Mouse (Mus musculus): ENCODE measurements around the gene Rasgrp2. TPM values are rescaled to one million over a fixed set of nuclear protein-coding genes. Genes with fewer than 3 reads are reported as not detected.

The Rasgrp2 gene
- total RNA-seq, 2 experiments from 2014 or later, result 93.5 to 99.9 TPM

DNA sequence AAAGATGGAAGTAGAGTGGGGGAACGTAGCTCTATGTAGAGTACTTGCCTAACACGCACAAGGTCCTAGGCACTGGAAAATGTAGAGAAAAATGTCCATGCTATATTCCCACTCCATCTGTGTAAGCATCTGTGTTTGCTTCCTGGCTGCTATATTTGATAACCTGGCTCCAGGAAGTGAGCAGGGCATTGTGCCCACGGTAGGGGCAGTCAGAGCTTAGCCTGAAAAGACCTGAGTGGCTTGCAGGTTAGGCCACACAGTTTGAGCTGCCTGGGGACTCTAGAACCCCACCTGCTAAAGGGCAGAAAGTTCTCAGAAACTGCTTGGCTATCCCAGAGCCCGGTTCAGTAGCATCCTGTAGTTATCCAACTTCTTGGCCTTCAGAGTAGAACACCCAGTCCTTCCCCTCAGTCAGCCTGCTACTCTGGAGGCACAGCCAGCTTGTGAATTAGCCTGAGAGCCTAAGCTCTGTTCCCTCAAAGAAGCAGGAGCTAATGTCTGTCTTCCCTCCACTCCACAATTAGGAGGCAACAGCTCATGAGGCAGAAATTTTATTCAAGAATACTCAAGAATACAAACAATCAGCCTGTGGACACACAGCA, 16.7 kb upstream of the Rasgrp2 start:
- no peak for DNase-seq (ENCODE audit: low spot score in 2 of 2)

- DNase-seq (ENCODE audit: low spot score in 2 of 2), result no peak
Measured at GRCm38 (mm10) chr19:6383470-6383869, 15.7 kb upstream of the Rasgrp2 start.

DNA sequence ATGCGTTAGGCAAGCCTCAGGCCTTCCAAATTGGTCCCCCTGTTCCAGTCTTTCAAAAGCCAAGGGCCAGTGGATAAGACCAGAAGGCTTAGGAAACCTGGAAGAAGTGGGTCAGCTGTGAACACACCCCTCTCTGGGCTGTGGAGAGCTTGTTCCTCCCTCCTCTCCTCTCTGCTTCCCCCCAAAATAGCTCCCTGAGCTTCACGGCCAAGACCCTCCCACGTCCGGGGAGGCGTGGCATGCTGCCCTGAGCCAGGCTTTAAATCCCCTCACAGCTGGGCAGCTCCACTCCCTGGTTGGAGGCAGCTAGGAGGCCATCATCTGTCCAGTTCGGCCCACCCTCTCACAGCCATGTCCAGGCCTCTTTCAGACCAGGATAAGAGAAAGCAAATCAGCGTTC, 15.0 kb upstream of the Rasgrp2 start, which contains the start of gene Pygm:
TSS of gene Pygm (plus strand) at position 272 of the 400 bp plus-strand sequence.
- peak in 1 of 2 experiments; percentile 63 for DNase-seq (ENCODE audit: low spot score in 2 of 2)

GRCm38 (mm10) chr19:6384954-6385353, 14.2 kb upstream of the Rasgrp2 start:
- DNase-seq (ENCODE audit: low spot score in 2 of 2), result no peak

DNA sequence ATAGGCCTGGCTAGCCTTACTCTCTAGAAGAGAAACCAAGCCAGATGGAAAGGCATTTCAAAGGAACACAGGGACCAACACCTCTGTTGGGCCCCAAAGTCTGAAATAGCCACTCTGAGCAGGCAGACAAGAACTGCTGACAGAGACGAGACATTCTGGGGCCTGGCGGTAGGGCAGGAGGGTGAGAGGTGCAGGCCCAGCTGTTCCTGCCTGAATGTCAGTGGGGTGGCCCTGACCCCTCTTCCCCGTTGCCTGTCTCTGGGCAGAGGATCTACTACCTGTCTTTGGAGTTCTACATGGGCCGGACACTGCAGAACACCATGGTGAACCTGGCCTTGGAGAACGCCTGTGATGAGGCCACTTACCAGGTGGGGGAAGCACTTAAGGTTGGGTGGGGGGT, 13.7 kb upstream of the Rasgrp2 start:
- no peak for DNase-seq (ENCODE audit: low spot score in 2 of 2)

GRCm38 (mm10) chr19:6385821-6386220, 13.3 kb upstream of the Rasgrp2 start:
- DNase-seq (ENCODE audit: low spot score in 2 of 2), result no peak

- no peak for DNase-seq (ENCODE audit: low spot score in 2 of 2)
Measured at GRCm38 (mm10) chr19:6386234-6386633, 12.9 kb upstream of the Rasgrp2 start.

DNA sequence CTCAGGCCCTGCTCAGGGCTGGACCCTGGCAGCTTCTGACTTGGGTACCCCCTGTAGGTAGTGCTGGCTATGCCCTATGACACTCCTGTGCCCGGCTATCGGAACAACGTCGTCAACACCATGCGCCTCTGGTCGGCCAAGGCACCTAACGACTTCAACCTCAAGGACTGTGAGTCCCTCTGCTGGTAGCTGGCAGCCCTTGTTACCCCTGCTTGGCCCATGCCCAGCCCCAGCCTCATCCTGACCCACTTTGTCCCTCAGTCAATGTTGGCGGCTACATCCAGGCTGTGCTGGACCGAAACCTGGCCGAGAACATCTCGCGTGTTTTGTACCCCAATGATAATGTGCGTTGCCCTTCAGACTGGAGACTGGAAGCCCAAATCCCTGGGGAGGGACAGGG, 11.1 kb upstream of the Rasgrp2 start:
- DNase-seq (ENCODE audit: low spot score in 2 of 2), result no peak

GRCm38 (mm10) chr19:6389803-6390202, 9.3 kb upstream of the Rasgrp2 start:
- no peak for DNase-seq (ENCODE audit: low spot score in 2 of 2)

- DNase-seq (ENCODE audit: low spot score in 2 of 2), result no peak
Measured at GRCm38 (mm10) chr19:6390251-6390650, 8.9 kb upstream of the Rasgrp2 start.

DNA sequence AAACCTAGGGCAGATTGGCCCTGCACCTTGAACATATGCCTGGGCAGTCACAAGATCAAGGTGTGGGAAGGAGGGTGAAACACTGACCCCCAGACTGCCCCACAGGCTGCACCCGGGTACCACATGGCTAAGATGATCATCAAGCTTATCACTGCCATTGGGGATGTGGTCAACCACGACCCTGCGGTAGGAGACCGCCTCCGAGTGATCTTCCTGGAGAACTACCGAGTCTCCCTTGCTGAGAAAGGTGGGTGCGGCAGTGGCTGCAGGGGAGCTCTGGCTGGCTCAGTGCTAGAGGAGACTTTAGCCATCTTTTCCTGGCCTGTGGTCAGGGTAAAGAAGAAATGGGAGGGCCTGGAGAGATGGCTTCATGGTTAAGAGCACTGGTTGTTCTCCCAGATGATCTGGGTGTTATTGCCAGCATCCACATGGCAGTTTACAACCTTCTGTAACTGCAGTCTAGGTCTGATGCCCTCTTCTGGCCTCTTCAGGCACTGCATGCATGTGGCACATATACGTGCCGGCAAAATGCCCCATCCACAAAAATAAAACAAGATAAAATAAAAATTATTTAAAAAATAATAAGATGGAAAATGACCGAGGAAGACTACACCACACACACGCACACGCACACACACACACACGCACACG, 6.3 kb upstream of the Rasgrp2 start:
- DNase-seq (ENCODE audit: low spot score in 2 of 2), result no peak

- no peak for DNase-seq (ENCODE audit: low spot score in 2 of 2)
Measured at GRCm38 (mm10) chr19:6393637-6394036, 5.5 kb upstream of the Rasgrp2 start.

GRCm38 (mm10) chr19:6396237-6396636, 2.9 kb upstream of the Rasgrp2 start:
- no peak for DNase-seq (ENCODE audit: low spot score in 2 of 2)

- DNase-seq (ENCODE audit: low spot score in 2 of 2), result no peak
Measured at GRCm38 (mm10) chr19:6397582-6398249, 1.4 kb upstream of the Rasgrp2 start.

DNA sequence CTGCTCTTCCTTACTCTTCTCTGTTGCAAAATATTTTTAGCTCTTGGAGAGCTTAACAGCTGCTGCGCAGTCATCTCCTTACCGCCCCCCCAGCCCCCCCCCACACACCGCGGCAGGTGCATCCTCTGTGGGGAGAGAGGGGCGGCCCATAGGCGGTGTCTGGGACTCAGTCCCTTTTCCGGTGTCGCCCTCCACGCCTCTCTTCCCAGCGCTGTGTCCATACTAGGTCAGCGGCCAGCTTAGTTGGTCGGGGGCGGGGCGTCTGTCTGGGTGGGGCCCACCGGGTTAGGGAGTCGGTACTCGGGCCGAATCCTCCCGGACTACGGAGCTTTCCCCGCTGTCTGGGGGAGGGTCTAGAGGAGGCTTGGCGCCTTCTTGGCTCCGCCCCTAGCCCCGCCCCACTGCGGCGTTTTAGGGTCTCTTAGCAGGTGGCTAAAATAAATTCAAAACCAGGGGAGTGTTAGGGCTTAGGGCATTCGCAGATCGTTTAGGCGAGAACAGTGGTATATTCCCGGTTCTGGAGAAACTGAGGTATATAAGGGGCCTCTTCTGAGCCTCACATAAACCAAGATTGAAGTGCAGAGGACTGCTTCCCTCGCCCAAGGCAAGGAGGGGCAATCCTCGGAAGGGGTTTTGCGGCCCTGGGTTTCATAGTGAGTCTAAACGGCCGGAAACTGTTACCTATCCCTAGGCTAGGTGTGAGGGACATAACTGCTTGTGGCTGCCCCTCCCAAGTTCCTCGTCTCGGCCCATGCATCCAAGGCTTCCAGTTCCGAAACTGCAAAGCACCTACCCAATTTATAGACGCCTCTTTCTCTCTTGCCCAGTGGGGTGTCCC, 474 bp upstream of the Rasgrp2 start:
- DNase-seq (ENCODE audit: low spot score in 2 of 2), result peak in 1 of 2 experiments; percentile 61

DNA sequence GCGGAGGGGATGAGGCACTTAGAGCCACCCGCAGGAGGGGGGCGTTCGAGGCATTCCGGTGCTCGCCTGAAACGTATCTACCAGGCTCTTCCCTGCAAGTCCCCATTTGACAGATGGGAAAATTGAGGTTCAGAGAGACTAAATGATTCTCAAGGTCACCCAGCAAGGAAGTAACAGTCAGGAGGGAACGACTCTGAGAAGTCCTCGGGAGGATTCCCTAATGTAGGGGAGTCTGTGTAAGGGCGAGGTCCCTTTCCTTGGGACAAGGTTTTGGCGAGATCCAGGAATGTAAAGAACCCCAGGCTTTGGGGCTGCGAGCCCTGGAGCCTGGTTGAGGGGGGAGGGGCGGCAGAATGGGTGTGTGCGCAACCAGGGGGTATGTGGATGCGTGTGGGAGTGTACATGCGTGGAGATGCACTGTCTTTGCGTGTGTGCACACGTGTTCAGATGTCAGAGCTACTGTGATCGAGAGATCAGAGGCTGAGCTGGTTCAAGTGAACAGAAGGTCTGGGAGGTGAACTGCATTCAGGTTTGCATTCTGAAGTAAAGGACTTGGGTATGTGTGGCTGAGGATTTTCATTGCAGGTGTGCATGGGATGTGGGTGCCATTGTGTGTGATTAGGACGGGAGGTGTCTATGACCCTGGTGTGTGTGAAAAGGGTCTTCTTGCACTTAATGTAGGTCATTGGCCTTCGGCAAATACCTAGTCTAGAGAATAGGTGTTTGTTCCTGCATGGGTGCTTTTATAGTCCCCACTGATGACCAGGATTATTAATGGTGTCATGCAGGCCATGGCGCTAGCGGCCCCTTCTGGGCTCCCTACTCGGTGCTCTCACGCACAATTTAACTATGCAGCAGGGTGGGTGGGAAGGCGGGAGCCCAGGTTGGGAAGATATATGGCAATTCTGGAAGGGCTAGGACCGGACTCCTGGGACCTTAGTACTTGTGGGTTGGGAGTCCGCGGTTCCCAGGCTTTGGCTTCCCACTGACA, 1.3 kb downstream of the Rasgrp2 start:
- no peak for DNase-seq (ENCODE audit: low spot score in 2 of 2)

GRCm38 (mm10) chr19:6401131-6401815, 2.1 kb downstream of the Rasgrp2 start:
- peak; percentile 80 to 84 for DNase-seq (ENCODE audit: low spot score in 2 of 2)

- no peak for DNase-seq (ENCODE audit: low spot score in 2 of 2)
Measured at GRCm38 (mm10) chr19:6401951-6402350, 2.8 kb downstream of the Rasgrp2 start.

- no peak for DNase-seq (ENCODE audit: low spot score in 2 of 2)
Measured at GRCm38 (mm10) chr19:6403869-6404268, 4.7 kb downstream of the Rasgrp2 start.

DNA sequence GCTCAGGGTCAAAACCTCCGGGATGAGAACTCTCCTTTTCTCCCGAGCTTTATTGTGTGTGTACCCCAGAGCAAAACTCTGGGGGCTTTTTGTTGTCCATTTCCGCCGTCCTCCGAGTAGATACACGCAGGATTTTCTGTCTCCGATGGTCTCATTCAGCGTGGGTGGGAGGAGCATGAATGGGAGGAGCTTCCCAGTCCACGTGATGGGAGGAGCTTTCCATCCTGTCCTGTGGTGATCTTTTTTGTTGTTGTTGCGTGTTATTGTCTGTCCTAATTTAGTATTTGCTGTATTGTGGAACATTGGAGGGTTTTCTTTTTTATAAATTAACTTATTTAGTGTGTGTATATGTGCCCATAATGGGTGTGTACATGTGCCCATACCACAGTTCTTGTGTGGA, 6.3 kb downstream of the Rasgrp2 start:
- no peak for DNase-seq (ENCODE audit: low spot score in 2 of 2)

Measured in layer of hippocampus, postnatal 10 days (tissue).